Mouse (Mus musculus) limb, embryonic 13.5 days (tissue): ENCODE measurements around the gene Col4a5. TPM values are rescaled to one million over a fixed set of nuclear protein-coding genes. Genes with fewer than 3 reads are reported as not detected.

Source experiments
- ATAC-seq: fragments of 200-750 bp; cut with Nextera tagmentation; 2 replicates; pipeline ENCODE4 v1.8.0; 2017; ENCODE audit warnings: low read depth, moderate number of reproducible peaks, moderate TSS enrichment; ENCODE audit not compliant: low FRiP score
- H3K27ac ChIP-seq: fragments of 300-500 bp; sonication (generic); 2 replicates; pipeline ENCODE4 v1.5.1; 2015; ENCODE audit warnings: inconsistent platforms, mild to moderate bottlenecking, moderate library complexity
- H3K27me3 ChIP-seq: fragments of 300-500 bp; sonication (generic); 2 replicates; pipeline ENCODE4 v1.6.1; 2015; ENCODE audit warnings: mild to moderate bottlenecking, inconsistent platforms
- H3K36me3 ChIP-seq: fragments of 300-500 bp; sonication (generic); 2 replicates; pipeline ENCODE4 v1.6.1; 2015; ENCODE audit warnings: inconsistent platforms, mild to moderate bottlenecking, moderate library complexity
- H3K4me1 ChIP-seq: fragments of 300-500 bp; sonication (generic); 2 replicates; pipeline ENCODE4 v1.6.1; 2015; ENCODE audit warnings: inconsistent platforms
- H3K4me2 ChIP-seq: fragments of 300-500 bp; sonication (generic); replicated peaks from 2 replicates; pipeline ENCODE4 v1.6.1; 2015; ENCODE audit warnings: inconsistent platforms, mild to moderate bottlenecking, moderate library complexity
- H3K4me3 ChIP-seq: fragments of 300-500 bp; sonication (generic); 2 replicates; pipeline ENCODE4 v1.5.1; 2015; ENCODE audit warnings: moderate library complexity, mild to moderate bottlenecking, inconsistent platforms
- H3K9ac ChIP-seq: fragments of 300-500 bp; sonication (generic); 2 replicates; pipeline ENCODE4 v1.6.1; 2015; ENCODE audit warnings: mild to moderate bottlenecking, inconsistent platforms
- H3K9me3 ChIP-seq: fragments of 300-500 bp; sonication (generic); 2 replicates; pipeline ENCODE4 v1.6.1; 2016; ENCODE audit warnings: inconsistent platforms
- WGBS: fragments of 180-500 bp; shearing (Covaris S2); methylation state at CpG from one replicate; pipeline ENCODE4 v1.1.7; 2015; 5-methylcytosine and 5-hydroxymethylcytosine counted together
- polyA plus RNA-seq: library from polyadenylated mRNA; unstranded; fragments of >200 nt; fragmentation: Nextera tagmentation; extraction: Ambion mirVana; gene quantifications from 2 replicates; pipeline ENCODE4 v1.2.1, GENCODE M21; 2015

The Col4a5 gene
- polyA plus RNA-seq, 1 experiment from 2014 or later, result 11.1 TPM

GRCm38 (mm10) chrX:141723936-141724335, 248.8 kb downstream of the Col4a5 start:
- Histone ChIP-seq H3K4me3 (peak overlapping the region; percentile 41), H3K27ac (no peak overlapping the region), H3K4me2 (peak overlapping the region; percentile 65), H3K4me1 (no peaks in the 10 kb centered on the region), H3K36me3 (no peaks in the 10 kb centered on the region), H3K9ac (no peak overlapping the region), H3K27me3 (peaks cover 83% of the 10 kb centered on the region), H3K9me3 (no peaks in the 10 kb centered on the region)
- 19% methylated on average over 16 of the region's 16 CpGs for WGBS
- no peak for ATAC-seq

- ATAC-seq, result no peak
- H3K9ac ChIP-seq, result no peak overlapping the region
- H3K36me3 ChIP-seq, result no peaks in the 10 kb centered on the region
- WGBS, result 33% methylated on average over 52 of the region's 52 CpGs
- peak overlapping the region; percentile 65 for H3K4me2 ChIP-seq
- no peaks in the 10 kb centered on the region for H3K4me1 ChIP-seq
- H3K27me3 ChIP-seq, result peaks cover 82% of the 10 kb centered on the region
- H3K9me3 ChIP-seq, result no peaks in the 10 kb centered on the region
- H3K27ac ChIP-seq, result no peak overlapping the region
- peak overlapping the region; percentile 41 for H3K4me3 ChIP-seq
Observed at GRCm38 (mm10) chrX:141724391-141724891, 249.3 kb downstream of the Col4a5 start.

GRCm38 (mm10) chrX:141724937-141725918, 250.0 kb downstream of the Col4a5 start, which contains the start of gene Irs4:
TSS of gene Irs4 (minus strand) at chrX:141725263.
- peak within 1 kb of the TSS; percentile 41 for H3K4me3 ChIP-seq
- H3K9ac ChIP-seq, result no peak within 1 kb of the TSS
- WGBS, result 12% methylated on average over 51 of the region's 51 CpGs
- no peaks in the 10 kb centered on the region for H3K36me3 ChIP-seq
- H3K4me2 ChIP-seq, result peak within 1 kb of the TSS; percentile 65
- no peak within 1 kb of the TSS for H3K27ac ChIP-seq
- peak; percentile 69 for ATAC-seq
- H3K4me1 ChIP-seq, result no peaks in the 10 kb centered on the region
- peaks cover 74% of the 10 kb centered on the region for H3K27me3 ChIP-seq
- no peaks in the 10 kb centered on the region for H3K9me3 ChIP-seq

- no peaks in the 10 kb centered on the region for H3K4me1 ChIP-seq
- H3K4me2 ChIP-seq, result no peak overlapping the region
- H3K9ac ChIP-seq, result no peak overlapping the region
- no peak overlapping the region for H3K27ac ChIP-seq
- H3K27me3 ChIP-seq, result peaks cover 41% of the 10 kb centered on the region
- no peaks in the 10 kb centered on the region for H3K36me3 ChIP-seq
- H3K4me3 ChIP-seq, result no peak overlapping the region
- H3K9me3 ChIP-seq, result no peaks in the 10 kb centered on the region
- 64% methylated on average over 5 of the region's 5 CpGs for WGBS
- no peak for ATAC-seq
Observed at GRCm38 (mm10) chrX:141729570-141729969, 254.4 kb downstream of the Col4a5 start.

Other genes with a start within 250 kb of the Col4a5 start
- gene Col4a6, start 1.3 kb upstream of the Col4a5 start, polyA plus RNA-seq, result 1.0 and 1.1 TPM in 2 replicates
- 0.06 and 0.15 TPM in 2 replicates for gene Irs4, start 249.9 kb downstream of the Col4a5 start, polyA plus RNA-seq